Mouse (Mus musculus): ENCODE results near the gene Vsx1.

GRCm38 (mm10) chr2:150681581-150681980, 7.6 kb downstream of the Vsx1 start:
- TF ChIP-seq CTCF (conservative IDR thresholded peaks at IDR 0.05; ENCODE audit: low read length) (no peak), NANOG (IDR thresholded peaks at IDR 0.05; ENCODE audit: borderline replicate concordance, low read length) (no peak)
